21 mouse cellular contexts compared by ENCODE assay signal in genomic region chr15:10962601-10963000, GRCm38 (mm10). TPM values are rescaled to one million over a fixed set of nuclear protein-coding genes. Genes with fewer than 3 reads are reported as not detected.
"Had no signal": no experiment of that assay in that cellular context is flagged by ENCODE, and none has a peak within 500 bp of the region (broad histone marks: within the 10 kb centered on the region; RNA-seq: fewer than 3 reads in every experiment).

No protein-coding gene starts in this region.

- H3K27me3 ChIP-seq: neural tube, embryonic 13.5 days; neural tube, embryonic 15.5 days; stomach, embryonic 15.5 days had no signal

- H3K4me3 ChIP-seq: neural tube, embryonic 13.5 days; neural tube, embryonic 15.5 days; stomach, embryonic 15.5 days had no signal

- H3K4me2 ChIP-seq: neural tube, embryonic 13.5 days; neural tube, embryonic 15.5 days; stomach, embryonic 15.5 days had no signal

- H3K9me3 ChIP-seq: neural tube, embryonic 13.5 days; neural tube, embryonic 15.5 days; stomach, embryonic 15.5 days had no signal

- H3K9ac ChIP-seq: neural tube, embryonic 13.5 days; neural tube, embryonic 15.5 days; stomach, embryonic 15.5 days had no signal

- H3K36me3 ChIP-seq: neural tube, embryonic 13.5 days; neural tube, embryonic 15.5 days; stomach, embryonic 15.5 days had no signal

- H3K4me1 ChIP-seq: neural tube, embryonic 13.5 days; neural tube, embryonic 15.5 days; stomach, embryonic 15.5 days had no signal

- H3K27ac ChIP-seq: neural tube, embryonic 13.5 days; neural tube, embryonic 15.5 days; stomach, embryonic 15.5 days; stomach, postnatal 0 days had no signal

- DNase-seq: retina, postnatal 1 day; right cerebral cortex, adult 18-20 months; right cerebral cortex, postnatal 14 days; right cerebral cortex, postnatal 25 days; right cerebral cortex, postnatal 4 days; spleen, adult 18-20 months; thymus, adult 18-20 months; thymus, adult 2 months; thymus, postnatal 14 days; thymus, postnatal 25 days; thymus, postnatal 36 days; thymus, postnatal 4 days had no signal

RNA-seq across cellular contexts. Expression of gene C1qtnf3, which starts 10.5 kb away (rescaled TPM):
- total RNA-seq: neutrophil, adult 5-6 weeks had no signal
- polyA plus RNA-seq: spleen, adult 2 months had no signal

RNA-seq across cellular contexts. Expression of gene Slc45a2, which starts 37.9 kb away (rescaled TPM):
- total RNA-seq: neutrophil, adult 5-6 weeks had no signal
- polyA plus RNA-seq: neural tube, embryonic 13.5 days; neural tube, embryonic 15.5 days; small intestine, adult 2 months; stomach, embryonic 14.5 days; stomach, embryonic 16.5 days; stomach, postnatal 0 days; thymus, adult 2 months had no signal
